Mouse (Mus musculus): ENCODE results near the gene Ddit4l. TPM values are rescaled to one million over a fixed set of nuclear protein-coding genes. Genes with fewer than 3 reads are reported as not detected.
"Not testable (repeated sequence)": the region's sequence is repeated elsewhere in the genome, so short reads cannot be mapped to it uniquely, and the experiment has no call there.

Gene Ddit4l
- polyA plus RNA-seq (2016; fragmentation: Nextera tagmentation; extraction: Ambion mirVana): 5.9 and 6.5 TPM in 2 replicates

DNA sequence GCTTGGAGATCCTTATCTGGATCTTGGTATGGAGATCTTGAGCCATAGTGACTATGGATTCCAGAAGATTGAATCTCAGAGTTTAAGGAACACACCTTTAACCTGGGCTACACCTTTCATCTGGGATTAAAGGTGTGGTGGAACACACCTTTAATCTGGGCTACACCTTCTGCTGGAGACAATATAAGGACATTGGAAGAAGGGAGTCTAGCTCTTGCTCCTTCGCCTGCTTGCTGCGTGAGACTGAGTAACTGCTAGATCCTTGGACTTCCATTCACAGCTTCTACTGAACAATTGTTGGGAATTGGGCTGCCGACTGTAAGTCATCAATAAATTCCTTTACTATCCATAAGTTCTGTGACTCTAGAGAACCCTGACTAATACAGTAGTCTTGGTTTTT, at the start of gene Ddit4l:
Ddit4l (plus strand) TSS at position 301 of the 400 bp plus-strand sequence.
- not testable (repeated sequence) for H3K27ac ChIP-seq (ENCODE audit: poor library complexity, severe bottlenecking); H3K27me3 ChIP-seq (replicated peaks); H3K9ac ChIP-seq; ATAC-seq (ENCODE audit: insufficient number of reproducible peaks, low FRiP score); H3K9me3 ChIP-seq (replicated peaks); H3K4me3 ChIP-seq; H3K36me3 ChIP-seq
- H3K4me1 ChIP-seq (replicated peaks): peaks cover 13% of the 10 kb centered on the region
- H3K4me2 ChIP-seq: peak within 1 kb of the TSS; percentile 4; the same call in 1 of the 2 replicates
- 86% methylated on average over 3 of the region's 3 CpGs for WGBS

DNA sequence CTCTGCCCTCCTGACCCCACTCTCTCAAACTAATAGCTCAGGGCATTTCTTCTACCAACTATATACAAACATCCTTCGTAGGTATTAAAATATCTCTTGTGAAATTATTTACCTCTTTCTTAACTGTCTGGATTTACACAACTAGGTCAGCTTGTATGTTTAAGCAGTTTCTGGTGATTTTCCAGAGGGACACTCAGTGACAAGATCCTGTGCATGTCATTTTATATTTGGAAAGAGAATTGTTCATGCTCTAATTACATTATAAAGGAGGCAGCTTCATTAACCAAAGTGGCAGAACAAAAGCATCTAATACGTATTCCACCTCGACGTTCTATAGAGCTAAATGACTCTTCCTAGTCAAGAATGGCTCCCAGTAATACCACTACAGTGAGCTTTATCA, 45.3 kb upstream of the Ddit4l start:
- H3K27me3 ChIP-seq (replicated peaks): no peaks in the 10 kb centered on the region
- H3K9me3 ChIP-seq (replicated peaks): no peaks in the 10 kb centered on the region
- no peak overlapping the region for H3K4me2 ChIP-seq
- H3K9ac ChIP-seq: no peak overlapping the region
- ATAC-seq (ENCODE audit: insufficient number of reproducible peaks, low FRiP score): no peak
- no peak overlapping the region for H3K27ac ChIP-seq (ENCODE audit: poor library complexity, severe bottlenecking)
- no peaks in the 10 kb centered on the region for H3K4me1 ChIP-seq (replicated peaks)
- WGBS: 81% methylated on average over 4 of the region's 4 CpGs
- no peak overlapping the region for H3K4me3 ChIP-seq
- H3K36me3 ChIP-seq: no peaks in the 10 kb centered on the region

DNA sequence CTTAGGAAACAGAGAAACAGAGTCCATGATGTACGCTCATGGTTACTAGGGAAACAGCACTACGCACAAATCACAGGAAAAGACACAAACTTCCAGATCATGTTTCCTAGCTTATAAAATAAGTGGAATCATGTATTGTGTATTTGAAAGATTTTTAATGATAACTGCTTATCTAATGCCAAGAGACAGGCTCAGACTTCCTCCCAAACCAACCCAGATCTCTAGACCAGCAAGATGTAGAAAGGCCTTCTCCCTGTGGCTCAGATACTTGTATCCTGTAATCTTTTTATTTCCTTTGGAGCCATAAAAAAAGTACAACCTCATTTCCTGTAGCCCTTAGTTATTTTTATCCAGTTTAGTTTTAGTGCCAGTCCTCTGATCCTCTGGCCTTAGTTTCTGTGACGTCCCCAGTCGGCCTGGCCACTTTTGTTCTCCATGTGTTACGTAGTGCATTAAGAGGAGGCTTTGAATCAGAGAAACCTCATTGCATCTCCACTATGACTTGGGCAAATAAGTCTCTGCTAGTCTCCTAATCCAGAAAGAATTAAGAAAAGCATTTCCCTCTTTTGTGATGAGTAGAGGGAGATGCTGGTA, 34.9 kb upstream of the Ddit4l start:
- no peak overlapping the region for H3K9ac ChIP-seq
- ATAC-seq (ENCODE audit: insufficient number of reproducible peaks, low FRiP score): no peak
- H3K4me1 ChIP-seq (replicated peaks): no peaks in the 10 kb centered on the region
- no peak overlapping the region for H3K4me3 ChIP-seq
- H3K9me3 ChIP-seq (replicated peaks): no peaks in the 10 kb centered on the region; the same call in 1 of the 2 replicates
- no peaks in the 10 kb centered on the region for H3K36me3 ChIP-seq
- no peaks in the 10 kb centered on the region for H3K27me3 ChIP-seq (replicated peaks)
- no peak overlapping the region for H3K27ac ChIP-seq (ENCODE audit: poor library complexity, severe bottlenecking)
- no peak overlapping the region for H3K4me2 ChIP-seq
- WGBS: 81% methylated on average over 5 of the region's 5 CpGs

DNA sequence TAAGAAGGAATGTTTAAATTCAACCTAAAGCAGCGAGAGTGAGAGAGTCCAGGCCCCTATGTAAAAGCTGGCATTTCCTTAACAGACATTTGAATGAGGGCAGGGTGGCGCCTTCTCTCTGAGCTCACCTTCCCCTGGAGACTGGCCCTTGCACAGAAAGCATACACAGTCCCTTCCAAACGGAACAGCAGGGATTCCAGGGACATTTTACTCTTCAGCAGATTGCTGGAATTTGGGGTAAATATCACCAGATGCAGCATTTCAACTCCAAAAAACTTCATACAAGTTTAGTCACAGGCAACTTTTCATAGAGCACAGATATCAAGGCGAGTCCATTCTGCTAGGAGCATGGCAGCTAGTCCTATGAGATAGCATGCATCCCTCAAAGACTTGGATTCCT, 31.6 kb upstream of the Ddit4l start:
- Histone ChIP-seq H3K9ac (no peak overlapping the region), H3K9me3 (replicated peaks) (no peaks in the 10 kb centered on the region; the same call in 1 of the 2 replicates), H3K4me1 (replicated peaks) (no peaks in the 10 kb centered on the region), H3K27me3 (replicated peaks) (no peaks in the 10 kb centered on the region), H3K4me3 (no peak overlapping the region), H3K4me2 (no peak overlapping the region), H3K27ac (ENCODE audit: poor library complexity, severe bottlenecking) (no peak overlapping the region), H3K36me3 (no peaks in the 10 kb centered on the region)
- 70% methylated on average over 4 of the region's 4 CpGs for WGBS
- ATAC-seq (ENCODE audit: insufficient number of reproducible peaks, low FRiP score): no peak

DNA sequence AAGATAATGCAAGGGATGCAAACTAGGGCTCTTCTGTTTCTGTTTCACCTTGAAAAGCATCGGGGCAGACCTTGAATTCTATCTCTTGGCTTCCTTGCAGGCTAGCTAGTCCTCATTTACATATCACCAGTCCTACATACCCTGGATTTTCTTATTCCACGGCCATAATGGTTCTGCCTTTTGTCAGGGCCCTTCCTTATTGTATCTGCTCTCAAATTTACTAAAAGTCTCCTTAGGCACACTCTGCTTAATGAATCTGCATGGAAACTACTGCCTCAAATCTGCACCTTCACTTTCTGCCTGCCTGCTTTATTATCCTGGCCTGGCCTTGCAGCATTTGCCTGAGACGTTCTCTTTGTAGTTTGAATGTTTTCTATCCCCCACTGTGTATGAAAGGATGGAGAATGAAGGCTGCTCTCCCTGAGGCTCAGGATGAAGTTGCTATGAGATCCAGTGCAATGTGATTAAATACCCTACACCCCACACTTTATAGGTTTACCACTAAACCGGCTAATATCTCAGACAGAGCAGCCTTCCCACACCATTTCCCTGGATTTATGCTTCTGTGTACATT, 27.0 kb upstream of the Ddit4l start:
- no peaks in the 10 kb centered on the region; the same call in 1 of the 2 replicates for H3K9me3 ChIP-seq (replicated peaks)
- no peaks in the 10 kb centered on the region for H3K4me1 ChIP-seq (replicated peaks)
- no peak overlapping the region for H3K4me3 ChIP-seq
- H3K27me3 ChIP-seq (replicated peaks): no peaks in the 10 kb centered on the region
- no peak for ATAC-seq (ENCODE audit: insufficient number of reproducible peaks, low FRiP score)
- H3K27ac ChIP-seq (ENCODE audit: poor library complexity, severe bottlenecking): no peak overlapping the region
- no peak overlapping the region for H3K9ac ChIP-seq
- WGBS: 54% methylated on average over 4 of the region's 4 CpGs
- H3K36me3 ChIP-seq: no peaks in the 10 kb centered on the region
- no peak overlapping the region for H3K4me2 ChIP-seq

DNA sequence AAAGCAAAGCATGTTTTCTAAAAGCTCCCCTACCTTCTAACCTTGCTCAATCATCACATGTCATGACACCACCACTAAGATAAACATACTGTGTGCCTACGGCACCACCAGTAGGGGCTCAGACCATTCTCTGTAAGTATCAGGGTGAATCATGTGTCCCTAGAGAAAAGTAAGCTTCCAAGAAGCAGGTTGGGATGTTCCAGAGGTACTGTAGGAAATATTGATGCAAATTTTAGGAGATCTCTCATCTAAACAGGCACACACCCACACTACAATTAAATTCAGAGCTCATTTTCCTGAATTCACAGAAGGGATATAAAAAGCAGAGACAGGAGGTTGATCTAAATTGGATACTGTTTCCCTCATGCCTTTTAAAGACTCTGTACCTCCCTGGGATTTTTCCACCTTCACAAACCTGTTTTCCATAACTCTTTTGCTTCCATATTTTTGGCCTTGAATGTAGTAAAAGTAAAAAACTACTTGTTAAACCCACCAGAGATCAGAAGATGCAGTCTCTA, 12.4 kb upstream of the Ddit4l start:
- Histone ChIP-seq H3K9ac (no peak overlapping the region), H3K9me3 (replicated peaks) (no peaks in the 10 kb centered on the region), H3K4me1 (replicated peaks) (no peaks in the 10 kb centered on the region), H3K4me2 (no peak overlapping the region), H3K36me3 (no peaks in the 10 kb centered on the region), H3K27ac (ENCODE audit: poor library complexity, severe bottlenecking) (no peak overlapping the region), H3K27me3 (replicated peaks) (no peaks in the 10 kb centered on the region), H3K4me3 (no peak overlapping the region)
- no peak for ATAC-seq (ENCODE audit: insufficient number of reproducible peaks, low FRiP score)
- WGBS: 37% methylated on average over 1 of the region's 1 CpGs

DNA sequence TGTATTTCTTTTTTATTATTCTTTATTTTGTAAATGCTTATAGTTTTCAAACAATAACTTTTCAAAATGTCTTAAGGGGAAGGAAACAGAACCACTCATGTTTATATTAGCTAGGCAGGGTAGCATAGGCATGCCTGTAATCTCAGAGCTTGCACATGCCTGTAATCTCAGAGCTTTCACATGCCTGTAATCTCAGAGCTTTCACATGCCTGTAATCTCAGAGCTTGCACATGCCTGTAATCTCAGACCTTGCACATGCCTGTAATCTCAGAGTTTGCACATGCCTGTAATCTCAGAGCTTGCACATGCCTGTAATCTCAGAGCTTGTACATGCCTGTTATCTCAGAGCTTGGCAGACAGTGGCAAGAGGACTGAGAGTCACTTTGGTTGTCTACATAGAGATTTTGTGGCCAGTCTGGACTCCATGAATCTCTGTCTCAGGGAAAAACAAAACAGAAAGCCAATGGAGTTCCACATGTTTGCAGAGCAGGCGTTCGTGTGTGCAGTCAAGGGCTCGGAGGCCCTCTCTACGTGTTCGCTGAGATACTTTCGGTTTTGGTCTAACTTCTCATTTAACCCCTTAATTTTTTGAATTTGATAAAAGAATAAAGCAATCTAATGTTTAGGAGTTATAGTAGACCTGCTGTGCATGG, 10.8 kb upstream of the Ddit4l start:
- Histone ChIP-seq H3K36me3 (no peaks in the 10 kb centered on the region), H3K4me1 (replicated peaks) (no peaks in the 10 kb centered on the region), H3K4me2 (no peak overlapping the region), H3K9ac (no peak overlapping the region), H3K9me3 (replicated peaks) (no peaks in the 10 kb centered on the region), H3K27ac (ENCODE audit: poor library complexity, severe bottlenecking) (no peak overlapping the region), H3K4me3 (no peak overlapping the region), H3K27me3 (replicated peaks) (no peaks in the 10 kb centered on the region)
- 89% methylated on average over 6 of the region's 6 CpGs for WGBS
- no peak for ATAC-seq (ENCODE audit: insufficient number of reproducible peaks, low FRiP score)

DNA sequence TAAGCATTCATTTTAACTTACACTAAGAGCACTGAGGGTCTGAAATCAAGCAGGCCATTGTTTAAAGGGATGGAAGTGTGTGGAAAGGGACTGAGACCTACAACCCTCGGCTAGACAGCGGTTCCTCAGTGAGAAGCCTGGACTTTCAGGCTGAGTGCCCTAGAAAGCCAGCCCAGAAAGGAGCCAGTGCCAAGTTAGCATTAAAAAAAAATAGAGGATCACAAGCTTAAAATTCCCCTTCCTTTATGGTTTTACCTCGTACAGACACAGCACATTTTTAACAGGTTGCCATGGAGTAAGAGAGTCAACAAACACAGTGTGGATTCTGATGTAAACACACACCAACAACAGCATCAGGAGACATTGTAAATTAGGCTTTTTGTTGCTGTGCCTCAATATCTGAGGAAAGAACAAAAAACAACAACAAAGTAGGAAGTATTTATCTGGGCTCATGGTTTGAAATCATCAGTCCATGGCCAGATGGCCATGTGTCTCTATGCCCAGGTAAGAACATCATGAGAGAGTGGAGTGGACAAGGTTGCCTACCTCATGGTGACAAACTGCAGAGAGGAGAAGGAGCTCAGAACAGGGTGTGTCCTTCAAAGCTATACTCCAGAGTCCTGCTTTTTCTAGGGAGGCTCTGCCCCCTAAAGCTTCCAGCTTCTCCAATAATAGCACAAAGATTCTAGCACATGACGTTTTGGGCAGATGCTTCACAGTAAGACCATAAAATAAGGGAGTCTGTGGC, 10.1 kb upstream of the Ddit4l start:
- Histone ChIP-seq H3K9me3 (replicated peaks) (no peaks in the 10 kb centered on the region), H3K4me2 (no peak overlapping the region), H3K4me1 (replicated peaks) (no peaks in the 10 kb centered on the region), H3K27me3 (replicated peaks) (no peaks in the 10 kb centered on the region), H3K27ac (ENCODE audit: poor library complexity, severe bottlenecking) (no peak overlapping the region), H3K9ac (no peak overlapping the region), H3K36me3 (no peaks in the 10 kb centered on the region), H3K4me3 (no peak overlapping the region)
- ATAC-seq (ENCODE audit: insufficient number of reproducible peaks, low FRiP score): no peak
- WGBS: 72% methylated on average over 4 of the region's 4 CpGs

DNA sequence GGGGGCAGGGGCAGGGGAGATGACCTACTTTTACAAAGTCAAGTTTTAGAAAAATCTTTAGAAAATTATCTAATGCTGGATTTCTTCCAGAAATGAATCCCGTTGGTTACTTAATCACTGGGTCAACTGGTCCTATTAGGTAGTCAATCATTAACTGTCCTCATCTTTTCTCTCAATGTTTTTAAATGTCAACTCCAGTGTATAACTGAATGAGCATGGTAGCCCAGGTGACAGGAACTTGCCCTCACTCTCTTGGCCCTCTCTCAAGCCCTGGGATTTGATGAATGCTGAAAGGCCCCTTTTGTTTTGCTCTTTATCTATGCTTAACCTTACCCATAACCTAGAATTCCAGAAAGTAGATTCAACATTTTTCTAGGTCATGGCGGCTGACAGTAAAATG, 9.4 kb upstream of the Ddit4l start:
- H3K27me3 ChIP-seq (replicated peaks): no peaks in the 10 kb centered on the region
- no peak for ATAC-seq (ENCODE audit: insufficient number of reproducible peaks, low FRiP score)
- no peaks in the 10 kb centered on the region for H3K36me3 ChIP-seq
- no peak overlapping the region for H3K4me2 ChIP-seq
- H3K4me1 ChIP-seq (replicated peaks): no peaks in the 10 kb centered on the region
- no peak overlapping the region for H3K9ac ChIP-seq
- WGBS: 73% methylated on average over 2 of the region's 2 CpGs
- H3K9me3 ChIP-seq (replicated peaks): no peaks in the 10 kb centered on the region
- H3K27ac ChIP-seq (ENCODE audit: poor library complexity, severe bottlenecking): no peak overlapping the region
- no peak overlapping the region for H3K4me3 ChIP-seq

DNA sequence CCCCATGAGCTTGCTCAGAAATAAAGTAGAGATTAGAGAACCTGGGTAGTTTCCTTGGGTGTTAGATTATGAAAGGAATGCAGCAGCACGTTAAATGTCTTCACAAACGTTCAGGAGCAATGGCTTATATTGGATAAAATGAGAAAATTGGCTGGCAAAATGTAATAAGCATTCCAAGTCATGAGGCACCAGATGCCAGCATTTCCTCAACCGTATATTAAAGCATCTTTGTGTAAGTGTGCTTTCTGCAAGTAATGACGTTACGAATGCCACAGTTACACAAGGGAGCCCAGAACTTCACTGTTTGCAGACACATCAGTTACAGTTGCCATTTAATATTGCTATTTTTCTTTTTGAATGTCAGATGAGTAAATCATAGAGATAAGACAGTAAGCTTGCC, 872 bp upstream of the Ddit4l start:
- H3K27ac ChIP-seq (ENCODE audit: poor library complexity, severe bottlenecking): no peak overlapping the region
- H3K9ac ChIP-seq: no peak overlapping the region
- H3K36me3 ChIP-seq: no peaks in the 10 kb centered on the region
- 82% methylated on average over 5 of the region's 5 CpGs for WGBS
- H3K27me3 ChIP-seq (replicated peaks): no peaks in the 10 kb centered on the region
- peaks cover 13% of the 10 kb centered on the region for H3K4me1 ChIP-seq (replicated peaks)
- ATAC-seq (ENCODE audit: insufficient number of reproducible peaks, low FRiP score): no peak
- H3K9me3 ChIP-seq (replicated peaks): 0 out of 2 replicates have a peak, but pooled peaks cover 5% of the 10 kb centered on the region
- no peak overlapping the region for H3K4me2 ChIP-seq
- no peak overlapping the region for H3K4me3 ChIP-seq

DNA sequence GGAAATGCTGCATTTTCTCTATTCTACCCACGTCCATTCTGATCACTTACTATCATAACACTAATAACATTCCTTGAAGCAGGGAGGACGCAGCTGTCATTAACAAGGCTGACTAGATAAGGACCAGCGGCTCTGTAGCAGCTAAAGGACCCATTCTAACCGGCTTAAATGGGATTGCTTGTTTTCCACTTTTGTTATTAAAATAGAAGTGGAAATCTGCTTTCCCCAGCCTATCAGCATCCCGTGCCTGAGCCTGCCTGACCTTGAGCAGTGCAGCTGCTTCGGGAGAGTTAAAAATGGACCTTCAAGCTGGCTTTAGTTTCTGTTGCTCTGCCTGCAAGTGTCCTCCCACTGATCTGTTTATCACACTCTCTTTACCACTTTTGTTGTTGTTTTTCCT, 679 bp downstream of the Ddit4l start:
- peak overlapping the region; percentile 4; the same call in 1 of the 2 replicates for H3K4me2 ChIP-seq
- no peaks in the 10 kb centered on the region for H3K27me3 ChIP-seq (replicated peaks)
- WGBS: 13% methylated on average over 6 of the region's 6 CpGs
- peaks cover 13% of the 10 kb centered on the region for H3K4me1 ChIP-seq (replicated peaks)
- H3K9ac ChIP-seq: no peak overlapping the region
- no peak overlapping the region for H3K27ac ChIP-seq (ENCODE audit: poor library complexity, severe bottlenecking)
- H3K9me3 ChIP-seq (replicated peaks): 0 out of 2 replicates have a peak, but pooled peaks cover 5% of the 10 kb centered on the region
- no peaks in the 10 kb centered on the region for H3K36me3 ChIP-seq
- H3K4me3 ChIP-seq: no peak overlapping the region
- ATAC-seq (ENCODE audit: insufficient number of reproducible peaks, low FRiP score): no peak
